Mouse (Mus musculus) olfactory bulb, adult 2 months (tissue): Measurements from ENCODE around the gene Gzmn. TPM values are rescaled to one million over a fixed set of nuclear protein-coding genes. Genes with fewer than 3 reads are reported as not detected.
A peak's percentile ranks its signal among the peaks of the same experiment; 100 is the strongest.
"Not testable (repeated sequence)": the region's sequence is repeated elsewhere in the genome, so short reads cannot be mapped to it uniquely, and the experiment has no call there.

Experiments used
- H3K27ac ChIP-seq: fragments of 200-500 bp; 2 replicates; pipeline ENCODE4 v1.5.1; 2012; ENCODE audit warnings: low read depth, low read length; ENCODE audit not compliant: insufficient read depth
- H3K4me1 ChIP-seq: fragments of 200-500 bp; 2 replicates; pipeline ENCODE4 v1.6.1; 2012; ENCODE audit warnings: low read length; ENCODE audit not compliant: control insufficient read depth, insufficient read depth
- H3K4me3 ChIP-seq: fragments of 200-500 bp; 2 replicates; pipeline ENCODE4 v1.5.1; 2012; ENCODE audit warnings: mild to moderate bottlenecking, low read depth, low read length, moderate library complexity; ENCODE audit not compliant: insufficient read depth
- CTCF ChIP-seq: fragments of 200-500 bp; IDR thresholded peaks from 2 replicates; pipeline ENCODE4 v1.5.1; 2012; ENCODE audit warnings: low read depth, mild to moderate bottlenecking, low read length, moderate library complexity; ENCODE audit not compliant: insufficient read depth
- POLR2A ChIP-seq: fragments of 200-500 bp; IDR thresholded peaks from 2 replicates; pipeline ENCODE4 v1.6.1; 2012; ENCODE audit warnings: mild to moderate bottlenecking, low read depth, low read length, moderate library complexity; ENCODE audit not compliant: insufficient read depth
- WGBS: fragments of 180-500 bp; shearing (Covaris S2); methylation state at CpG from one replicate; pipeline ENCODE4 v1.1.7; 2018; 5-methylcytosine and 5-hydroxymethylcytosine counted together
- polyA plus RNA-seq: library from polyadenylated mRNA; stranded (reverse); fragments of >200 nt; gene quantifications from 2 replicates; pipeline ENCODE4 v1.2.4, GENCODE M21; 2012; ENCODE audit warnings: low replicate concordance; ENCODE audit not compliant: missing spikeins, insufficient read depth, insufficient read length

Gene Gzmn
- polyA plus RNA-seq = not detected in 2 replicates

DNA sequence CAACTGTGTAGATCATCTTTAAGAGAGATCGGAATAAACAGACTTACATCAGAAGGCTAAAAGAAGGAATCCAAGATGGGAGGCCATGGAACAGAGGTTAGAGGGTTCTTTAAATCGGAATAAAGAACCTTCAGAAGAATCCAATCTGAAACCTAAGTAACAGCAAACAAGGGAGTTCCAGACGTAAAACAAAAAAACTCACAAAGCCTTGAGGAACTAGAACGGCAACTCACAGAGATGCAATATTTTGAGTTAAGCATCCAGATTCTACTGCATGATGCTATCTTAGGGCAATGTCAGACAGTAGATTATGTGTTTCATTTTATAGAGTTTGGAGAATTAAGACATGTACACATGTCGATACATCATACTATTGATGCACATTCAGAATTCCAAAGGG, at the start of gene Gzmn:
TSS of gene Gzmn (minus strand) at position 101 of the 400 bp plus-strand sequence.
- TF ChIP-seq POLR2A (no peak), CTCF (no peak)
- Histone ChIP-seq H3K27ac (no peak within 1 kb of the TSS), H3K4me1 (no peaks in the 10 kb centered on the region; the same call in 1 of the 2 replicates), H3K4me3 (no peak within 1 kb of the TSS)
- 88% methylated on average over 5 of the region's 5 CpGs for WGBS

DNA sequence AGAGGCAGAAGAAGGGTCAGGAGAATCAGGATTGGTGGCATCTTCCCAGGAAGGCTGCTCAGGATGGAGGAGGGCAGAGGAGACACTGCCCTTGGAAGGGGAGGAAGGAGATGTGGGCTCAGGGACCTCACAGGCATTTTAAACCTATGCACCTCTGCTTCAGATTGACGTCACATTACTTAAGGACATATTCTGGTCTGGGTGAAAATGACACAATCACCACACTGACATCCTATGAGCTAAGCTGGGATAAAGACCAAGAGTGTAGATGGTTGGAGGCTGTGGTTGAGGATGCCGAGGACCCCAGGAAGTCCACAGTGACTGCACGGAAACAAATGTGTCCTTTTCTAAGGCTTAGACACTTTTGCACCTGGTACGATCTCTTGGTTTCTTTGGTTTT, 36.9 kb upstream of the Gzmn start, which contains the start of gene Gzmf:
TSS of gene Gzmf (minus strand) at position 101 of the 400 bp plus-strand sequence.
- no peak within 1 kb of the TSS for H3K4me3 ChIP-seq
- no peak for TF ChIP-seq POLR2A
- TF ChIP-seq CTCF = no peak
- no peaks in the 10 kb centered on the region for H3K4me1 ChIP-seq
- 83% methylated on average over 4 of the region's 4 CpGs for WGBS
- H3K27ac ChIP-seq = no peak within 1 kb of the TSS

DNA sequence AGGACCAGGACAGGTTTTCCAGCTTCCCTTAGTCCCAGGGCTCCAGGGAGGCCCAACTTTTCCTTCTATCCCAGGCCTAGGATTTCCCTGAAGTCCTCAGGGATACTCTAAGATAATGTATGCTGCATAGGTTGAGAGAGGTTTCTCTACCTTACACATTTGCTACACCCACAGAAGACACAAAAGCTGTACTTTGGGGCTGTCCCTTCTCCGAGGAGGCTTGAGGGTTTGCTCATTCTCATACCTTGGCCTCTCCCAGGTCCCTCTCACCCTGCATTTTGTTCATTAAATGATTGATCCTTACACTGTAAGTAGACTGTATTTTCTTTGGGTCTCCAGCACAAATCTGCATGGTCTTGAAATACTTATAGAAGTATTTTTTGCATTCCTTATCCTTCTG, 31.2 kb upstream of the Gzmn start:
- Histone ChIP-seq H3K4me3 (no peak overlapping the region), H3K4me1 (no peaks in the 10 kb centered on the region), H3K27ac (no peak overlapping the region)
- TF ChIP-seq POLR2A (no peak), CTCF (no peak)
- 91% methylated on average over 1 of the region's 1 CpGs for WGBS

DNA sequence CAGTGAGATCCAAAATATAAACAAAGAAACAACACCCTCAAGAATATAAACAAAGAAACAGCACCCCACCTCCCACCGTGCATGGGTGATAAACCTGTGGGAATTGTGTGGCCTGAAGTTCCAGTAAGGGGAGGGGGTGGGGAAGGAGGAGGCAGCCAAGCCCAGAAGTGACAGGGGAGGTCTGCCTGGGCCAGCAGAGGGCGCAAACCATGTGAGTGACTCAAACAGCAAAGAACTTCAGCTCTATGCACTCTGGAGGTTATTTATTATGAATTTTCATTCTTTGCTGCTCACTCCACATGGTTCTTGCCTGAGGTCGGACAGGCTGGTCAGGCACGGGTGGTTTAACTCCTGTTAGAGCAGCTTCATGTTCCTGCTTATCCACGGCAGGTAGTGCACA, 30.6 kb upstream of the Gzmn start:
- WGBS = 50% methylated on average over 5 of the region's 5 CpGs
- not testable (repeated sequence) for H3K4me3 ChIP-seq, H3K4me1 ChIP-seq, H3K27ac ChIP-seq

DNA sequence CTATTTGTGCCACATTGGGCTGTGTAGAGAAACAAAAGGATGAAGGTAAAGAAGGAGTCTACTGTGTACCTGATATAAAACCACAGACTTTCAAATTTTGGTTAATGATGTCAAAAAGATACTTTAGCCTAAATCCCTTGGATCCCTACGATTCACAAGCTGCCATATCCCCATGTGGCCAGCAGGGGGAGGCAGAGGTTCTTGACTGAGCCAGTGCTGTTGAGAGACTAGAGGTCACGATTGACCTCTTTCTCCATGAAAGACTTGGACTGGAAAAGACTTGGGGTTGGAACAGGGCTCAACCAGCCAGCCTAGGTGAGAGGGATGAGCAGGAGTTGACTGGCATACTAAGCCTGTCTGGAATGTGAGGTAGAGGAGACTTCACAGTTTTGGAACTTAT, 29.6 kb upstream of the Gzmn start:
- TF ChIP-seq CTCF = peak; percentile 47; the same call in 1 of the 2 replicates
- no peak for TF ChIP-seq POLR2A
- H3K4me1 ChIP-seq = no peaks in the 10 kb centered on the region
- 8% methylated on average over 2 of the region's 2 CpGs for WGBS
- H3K4me3 ChIP-seq = no peak overlapping the region
- no peak overlapping the region for H3K27ac ChIP-seq

DNA sequence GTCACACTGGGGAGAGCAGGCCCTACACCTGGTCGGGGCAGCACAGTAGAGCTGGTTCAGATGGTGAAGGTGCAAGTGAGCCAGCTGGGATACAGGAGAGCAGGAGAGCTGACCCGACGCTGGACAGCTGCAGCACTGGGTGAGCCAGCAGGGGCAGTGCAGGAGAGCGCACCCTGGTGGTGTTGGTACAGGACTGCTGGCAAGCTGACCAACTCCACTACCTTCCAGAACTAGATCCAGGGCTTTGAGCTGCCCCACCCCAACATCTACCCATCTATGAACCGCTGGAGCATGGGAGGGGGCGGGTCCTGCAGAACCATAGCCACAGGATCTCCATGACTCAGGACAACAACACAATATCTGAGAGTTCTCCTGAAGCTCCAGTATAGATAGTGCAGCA, 12.5 kb upstream of the Gzmn start:
- H3K4me1 ChIP-seq = no peaks in the 10 kb centered on the region
- no peak for TF ChIP-seq POLR2A
- no peak for TF ChIP-seq CTCF
- H3K27ac ChIP-seq = no peak overlapping the region
- 57% methylated on average over 6 of the region's 6 CpGs for WGBS
- no peak overlapping the region for H3K4me3 ChIP-seq

DNA sequence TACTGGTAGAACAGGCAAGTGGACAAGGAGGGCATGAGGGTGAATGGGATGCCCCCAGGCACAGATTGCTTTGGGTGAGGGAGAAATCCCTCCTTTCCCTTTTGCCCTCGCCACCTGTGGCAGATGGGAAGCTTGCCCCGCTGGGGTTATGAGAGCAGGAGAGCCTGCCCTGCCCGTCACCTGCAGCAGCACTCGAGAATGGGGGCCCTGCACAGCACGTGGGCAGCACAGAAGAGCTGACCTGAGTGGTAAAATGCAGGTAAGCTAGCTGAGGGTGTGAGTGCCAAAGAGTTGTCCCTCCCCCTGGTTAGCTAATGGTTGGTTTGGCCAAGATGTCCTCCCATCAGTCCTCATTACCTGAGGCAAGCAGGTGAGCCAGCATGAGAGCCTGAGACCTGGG, 12.1 kb upstream of the Gzmn start:
- Histone ChIP-seq H3K4me1 (no peaks in the 10 kb centered on the region), H3K27ac (no peak overlapping the region), H3K4me3 (no peak overlapping the region)
- 79% methylated on average over 5 of the region's 5 CpGs for WGBS
- TF ChIP-seq CTCF (no peak), POLR2A (no peak)

DNA sequence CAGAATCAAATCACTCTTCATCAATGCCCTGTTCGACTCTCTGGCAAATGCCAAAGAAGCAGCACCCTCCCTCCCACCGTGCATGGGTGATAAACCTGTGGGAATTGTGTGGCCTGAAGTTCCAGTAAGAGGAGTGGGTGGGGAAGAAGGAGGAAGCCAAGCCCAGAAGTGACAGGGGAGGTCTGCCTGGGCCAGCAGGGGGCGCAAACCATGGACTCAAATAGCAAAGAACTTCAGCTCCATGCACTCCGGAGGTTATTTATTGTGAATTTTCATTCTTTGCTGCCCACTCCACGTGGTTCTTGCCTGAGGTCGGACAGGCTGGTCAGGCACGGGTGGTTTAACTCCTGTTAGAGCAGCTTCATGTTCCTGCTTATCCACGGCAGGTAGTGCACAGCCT, 3.3 kb upstream of the Gzmn start:
- H3K27ac ChIP-seq, H3K4me1 ChIP-seq, H3K4me3 ChIP-seq: not testable (repeated sequence)
- WGBS = 23% methylated on average over 8 of the region's 8 CpGs
- peak; percentile 38; the same call in 1 of the 2 replicates for TF ChIP-seq CTCF

DNA sequence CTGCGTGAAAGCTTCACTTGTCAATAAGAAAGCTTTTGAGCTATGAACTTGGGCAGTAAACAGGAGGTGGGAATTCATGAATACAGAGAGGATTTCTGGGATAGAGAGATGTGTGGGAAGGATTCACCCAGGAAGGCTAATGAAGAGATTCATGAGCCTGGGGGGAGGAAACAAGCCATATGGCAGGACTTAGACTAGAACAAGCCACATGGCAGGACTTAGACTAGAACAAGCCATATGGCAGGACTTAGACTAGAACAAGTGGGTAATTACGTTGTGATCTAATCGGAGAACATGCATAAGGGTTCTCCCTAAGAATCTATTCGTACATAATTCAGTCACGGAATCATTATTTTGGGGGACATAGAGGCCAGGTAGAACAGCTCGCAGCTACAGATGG, 1.0 kb downstream of the Gzmn start:
- H3K27ac ChIP-seq = no peak overlapping the region
- H3K4me3 ChIP-seq = no peak overlapping the region
- TF ChIP-seq POLR2A (no peak), CTCF (no peak)
- WGBS = 90% methylated on average over 6 of the region's 6 CpGs
- H3K4me1 ChIP-seq = no peaks in the 10 kb centered on the region; the same call in 1 of the 2 replicates

DNA sequence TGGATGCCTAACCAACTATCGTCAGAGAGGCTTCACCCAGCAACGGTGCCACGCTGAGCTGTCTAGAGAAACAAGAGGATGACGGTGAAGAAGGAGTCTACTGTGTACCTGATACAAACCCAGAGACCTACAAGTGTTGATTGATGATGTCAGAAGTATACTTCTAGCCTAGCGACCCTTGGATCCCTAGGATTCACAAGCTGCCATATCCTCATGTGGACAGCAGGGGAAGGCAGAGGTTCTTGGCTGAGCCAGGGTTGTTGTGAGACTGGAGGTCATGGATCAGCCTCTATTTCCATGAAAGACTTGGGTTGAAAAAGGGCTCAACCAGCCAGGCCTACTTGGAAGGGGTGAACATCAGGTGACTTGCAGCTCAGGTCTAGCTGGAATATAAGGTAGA, 1.7 kb downstream of the Gzmn start:
- no peak for TF ChIP-seq POLR2A
- TF ChIP-seq CTCF = no peak
- H3K27ac ChIP-seq = no peak overlapping the region
- H3K4me3 ChIP-seq = no peak overlapping the region
- 94% methylated on average over 5 of the region's 5 CpGs for WGBS
- no peaks in the 10 kb centered on the region; the same call in 1 of the 2 replicates for H3K4me1 ChIP-seq
